Mouse (Mus musculus) Muller cell, postnatal 12 days (primary cell): Measurements from ENCODE around the gene Gstm4.

Experiments
- DNase-seq: peaks from one replicate; pipeline ENCODE4 v3.0.0-alpha.2; 2015; ENCODE audit errors: inconsistent ontology term

Gstm4 gene

GRCm38 (mm10) chr3:108044394-108045140 is at the start of gene Gstm4:
Gene Gstm4, minus strand, starts transcription at chr3:108044894.
- DNase-seq, result peak; percentile 80

GRCm38 (mm10) chr3:108094146-108094545 is 49.5 kb upstream of the Gstm4 start:
- DNase-seq, result no peak

GRCm38 (mm10) chr3:108093306-108093705 is 48.6 kb upstream of the Gstm4 start:
- no peak for DNase-seq

- no peak for DNase-seq
These were observed 47.9 kb upstream of the Gstm4 start, which contains the start of gene Gnat2 for GRCm38 (mm10) chr3:108092536-108093115. Gene Gnat2, plus strand, starts transcription at chr3:108092789.

- DNase-seq, result no peak
These were observed 47.3 kb upstream of the Gstm4 start for GRCm38 (mm10) chr3:108092030-108092429.

- no peak for DNase-seq
These were observed 45.9 kb upstream of the Gstm4 start for GRCm38 (mm10) chr3:108090561-108090960.

DNA sequence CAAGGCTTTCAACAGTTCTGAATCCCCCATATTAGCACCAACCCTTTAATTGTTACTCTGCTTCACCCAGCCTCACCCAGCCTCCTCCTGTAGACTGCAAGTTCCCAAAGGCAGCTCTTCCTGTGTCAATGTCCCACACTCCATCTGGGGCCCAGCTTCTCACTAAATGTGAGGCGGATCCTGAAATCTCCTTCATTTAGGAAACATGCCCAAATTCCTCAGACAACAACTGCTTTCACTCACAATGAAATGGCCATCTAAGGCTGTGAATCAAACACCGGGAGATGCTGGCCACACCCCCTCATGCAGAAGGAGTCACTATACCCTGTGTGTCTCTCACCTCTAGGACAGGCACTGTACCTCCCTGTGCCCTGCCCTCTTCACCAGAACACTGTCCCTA is 45.2 kb upstream of the Gstm4 start:
- no peak for DNase-seq

GRCm38 (mm10) chr3:108088842-108089380 is 44.2 kb upstream of the Gstm4 start:
- DNase-seq, result no peak

DNA sequence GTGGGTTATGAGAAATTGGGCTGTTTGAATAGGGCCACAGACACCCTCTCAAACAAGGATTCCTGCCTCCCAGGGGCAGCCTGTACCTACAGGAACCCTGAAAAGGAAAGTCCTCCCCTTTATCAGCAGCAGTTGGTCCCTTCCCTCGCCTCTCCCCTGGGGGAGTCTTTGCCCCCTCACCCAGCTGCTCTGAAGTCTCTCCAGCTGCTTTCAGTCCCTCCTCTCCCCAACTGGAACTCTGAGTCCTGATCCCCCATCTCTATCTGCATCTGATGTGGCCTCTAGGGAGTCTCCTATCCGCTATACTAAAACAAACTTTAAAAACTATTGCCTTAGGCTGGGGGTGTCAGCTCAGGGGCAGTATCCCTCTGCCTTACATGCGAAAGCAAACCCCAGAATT is 42.6 kb upstream of the Gstm4 start:
- no peak for DNase-seq

GRCm38 (mm10) chr3:108086470-108086979 is 41.8 kb upstream of the Gstm4 start, which contains the start of gene Ampd2:
Gene Ampd2, minus strand, starts transcription at chr3:108086651.
- DNase-seq, result peak; percentile 82

DNA sequence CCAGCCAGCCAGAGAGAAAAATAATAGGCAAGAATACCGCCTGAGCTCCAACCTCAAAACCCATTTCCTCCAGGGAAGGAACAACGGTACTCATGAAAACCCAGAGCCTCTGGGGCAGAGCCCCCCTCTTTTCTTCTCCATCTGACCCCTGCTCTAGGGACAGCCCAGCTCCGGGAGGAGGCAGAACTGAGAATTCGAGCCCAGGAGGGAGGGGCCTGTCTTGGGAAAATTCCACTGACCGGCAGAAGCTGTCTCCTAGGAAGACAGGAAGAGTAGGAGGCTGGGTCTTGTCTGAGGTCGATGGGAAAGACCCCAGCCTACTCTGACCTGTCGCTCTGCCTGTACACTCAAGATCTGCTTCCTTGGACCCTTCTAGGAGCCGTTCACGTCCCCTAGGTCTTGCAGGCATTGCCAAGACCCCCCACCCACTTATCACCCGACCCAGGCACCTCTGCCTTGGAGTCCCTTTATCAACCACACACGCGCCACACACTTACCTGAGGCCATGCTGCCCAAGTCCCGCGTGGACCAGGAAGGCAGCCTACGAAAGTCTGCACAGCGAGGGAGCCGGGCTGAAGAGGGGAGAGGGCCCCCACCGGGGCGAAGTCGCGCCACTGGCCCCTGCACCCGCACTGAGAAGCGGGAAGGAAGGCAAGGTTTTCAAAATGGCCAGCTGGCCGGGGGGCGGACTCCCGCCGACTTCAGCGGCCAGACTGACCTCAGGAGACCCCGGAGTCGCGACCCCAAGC is 41.2 kb upstream of the Gstm4 start:
- peak; percentile 89 for DNase-seq

DNA sequence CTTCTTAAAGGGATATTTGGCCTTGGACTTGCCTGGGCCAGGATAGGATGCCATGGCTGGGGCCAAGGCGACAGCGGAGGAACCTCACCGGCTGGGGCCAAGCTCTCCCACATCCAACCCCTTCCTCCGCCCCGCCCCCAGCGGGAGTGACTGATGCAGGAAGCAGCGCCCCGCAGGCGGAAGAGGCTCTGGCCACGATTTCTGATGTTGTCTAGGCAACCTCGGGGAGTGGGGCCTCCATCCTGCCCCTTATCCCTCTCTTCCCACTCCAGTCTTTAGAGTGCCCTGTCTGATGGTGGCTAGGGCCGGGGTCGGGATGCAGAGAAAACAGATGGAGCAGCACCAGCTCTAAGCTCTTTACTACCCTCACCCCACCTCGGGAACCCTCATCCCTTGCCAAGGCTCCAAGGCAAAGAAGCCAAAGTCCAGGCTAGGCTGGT is 40.6 kb upstream of the Gstm4 start:
- peak; percentile 98 for DNase-seq

- DNase-seq, result no peak
These were observed 40.1 kb upstream of the Gstm4 start for GRCm38 (mm10) chr3:108084767-108085270.

DNA sequence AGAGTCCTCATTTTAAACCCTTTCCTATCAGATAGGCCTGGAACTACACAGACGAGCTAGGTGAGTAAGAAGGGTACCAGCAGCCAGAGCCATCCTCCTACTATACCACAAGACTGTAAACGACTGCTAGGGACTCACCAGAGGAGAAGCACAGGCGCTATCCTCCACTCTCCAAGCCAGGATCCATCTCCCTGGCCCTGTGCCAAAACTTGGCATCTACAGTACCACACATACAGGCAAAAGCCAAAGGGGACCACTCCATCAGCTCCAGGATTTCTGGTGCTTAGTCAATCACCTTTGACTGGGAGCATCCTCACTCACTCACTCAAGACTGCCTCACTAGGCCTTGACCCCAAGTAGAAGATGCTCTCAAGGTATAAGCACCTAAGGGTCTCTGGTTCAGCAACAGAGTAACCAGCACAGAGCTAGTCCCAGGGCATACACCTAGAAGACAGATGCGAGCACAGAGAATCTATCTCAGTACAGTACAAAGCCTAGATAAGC is 39.3 kb upstream of the Gstm4 start:
- no peak for DNase-seq

DNA sequence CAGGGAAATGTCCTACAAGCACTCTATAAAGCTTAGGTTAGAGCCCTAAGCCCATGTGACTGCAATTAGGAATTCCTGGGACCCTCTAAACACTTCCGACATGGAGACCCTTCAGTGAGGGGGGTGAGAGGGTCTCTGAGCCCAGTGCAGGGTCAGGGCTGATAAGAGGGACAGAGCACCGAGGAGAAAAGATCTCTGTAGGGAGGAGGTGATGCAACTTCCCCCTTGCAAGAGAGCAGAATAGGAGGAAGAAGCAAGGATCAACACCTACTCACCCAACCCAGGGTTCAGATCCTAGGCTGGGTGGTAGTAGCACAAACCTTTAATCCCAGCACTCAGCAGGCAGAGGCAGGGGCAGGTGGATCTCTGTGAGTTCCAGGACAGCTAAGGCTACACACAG is 38.5 kb upstream of the Gstm4 start:
- DNase-seq, result no peak

- DNase-seq, result no peak
These were observed 37.7 kb upstream of the Gstm4 start for GRCm38 (mm10) chr3:108082251-108082875.

- DNase-seq, result no peak
These were observed 37.0 kb upstream of the Gstm4 start for GRCm38 (mm10) chr3:108081681-108082080.

- no peak for DNase-seq
These were observed 32.1 kb upstream of the Gstm4 start for GRCm38 (mm10) chr3:108076836-108077235.

DNA sequence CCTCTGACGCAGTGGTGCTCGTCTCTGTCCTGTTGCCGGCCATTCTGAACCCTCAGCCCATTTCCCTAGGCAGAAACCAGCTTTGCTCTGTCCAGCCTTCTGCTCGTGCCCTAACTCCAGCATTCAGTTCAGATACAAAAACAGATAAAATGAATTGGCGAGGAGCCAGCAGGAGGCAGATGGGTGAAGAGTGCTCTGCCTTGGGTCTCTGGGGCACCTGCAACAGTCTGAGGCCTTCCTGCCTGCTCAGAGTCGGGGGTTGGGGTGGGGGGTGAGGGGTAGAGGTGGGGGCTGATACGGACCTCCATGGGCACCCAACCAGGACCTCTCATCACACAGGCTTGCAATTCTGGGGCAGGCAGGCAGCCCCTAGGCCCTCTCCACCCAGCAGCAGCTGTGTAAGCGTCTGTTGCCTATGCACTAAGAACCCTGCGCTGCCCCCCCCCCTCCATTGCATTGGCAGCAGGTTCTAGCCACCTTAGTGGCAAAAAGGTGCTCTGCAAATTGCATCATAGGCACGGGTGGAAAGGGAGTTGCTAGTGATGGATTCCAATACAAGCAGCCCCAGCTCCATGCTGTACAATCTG is 28.4 kb upstream of the Gstm4 start:
- DNase-seq, result no peak
